Mouse (Mus musculus): ENCODE results near the gene Ccr7. TPM values are rescaled to one million over a fixed set of nuclear protein-coding genes. Genes with fewer than 3 reads are reported as not detected.

The Ccr7 gene
- 1,542 TPM for total RNA-seq (2023)

DNA sequence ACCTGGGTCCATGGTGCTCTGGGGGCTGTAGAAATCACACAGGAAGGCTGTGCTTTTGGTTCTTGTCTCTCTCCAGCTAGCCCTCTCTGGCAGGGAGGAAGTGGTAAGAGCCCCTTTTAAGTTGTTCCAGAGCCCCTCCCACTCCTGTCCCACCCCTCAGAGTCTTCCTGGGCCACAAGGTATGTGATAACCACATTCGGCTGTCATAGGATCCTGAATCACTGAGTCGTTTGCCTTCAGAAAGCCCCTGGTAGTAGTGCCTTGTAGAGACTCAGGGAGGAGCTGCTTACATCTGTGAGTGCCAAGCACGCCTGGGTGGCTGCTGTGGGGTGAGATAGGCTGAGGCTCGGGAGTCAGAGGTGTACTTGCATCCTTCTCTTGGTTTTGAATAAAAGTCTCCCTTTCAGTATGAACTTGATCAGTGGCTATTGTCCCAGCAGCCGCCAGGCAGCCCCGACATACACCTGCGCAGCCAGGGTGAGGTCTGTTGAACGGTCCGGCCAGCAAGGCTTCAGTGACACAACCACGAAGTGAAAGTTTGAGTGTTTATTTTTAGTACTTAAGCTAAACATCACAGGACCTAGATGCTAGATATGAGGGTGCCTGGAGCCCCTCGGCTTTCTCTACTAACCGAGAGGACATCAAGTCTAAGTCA lies at the start of gene Ccr7:
Gene Ccr7, minus strand, starts transcription at position 91 of the 655 bp plus-strand sequence.

Other genes with a start within 250 kb of the Ccr7 start
- 1.2 TPM for gene Cdc6, start 247.3 kb downstream of the Ccr7 start, total RNA-seq (2023)
- gene Rara, start 227.3 kb downstream of the Ccr7 start, total RNA-seq (2023): 96.5 TPM
- not detected for gene Gjd3, start 172.1 kb downstream of the Ccr7 start, total RNA-seq (2023)
- 7.3 TPM for gene Top2a, start 130.9 kb downstream of the Ccr7 start, total RNA-seq (2023)
- 155 TPM for gene Igfbp4, start 113.8 kb downstream of the Ccr7 start, total RNA-seq (2023)
- gene Tns4, start 65.8 kb downstream of the Ccr7 start, total RNA-seq (2023): not detected
- 128 TPM for gene Smarce1, start 75.9 kb upstream of the Ccr7 start, total RNA-seq (2023)
- gene Krt222, start 89.0 kb upstream of the Ccr7 start, total RNA-seq (2023): not detected
- not detected for gene Krt24, start 130.2 kb upstream of the Ccr7 start, total RNA-seq (2023)
- not detected for gene Krt25, start 167.9 kb upstream of the Ccr7 start, total RNA-seq (2023)
- gene Krt26, start 182.9 kb upstream of the Ccr7 start, total RNA-seq (2023): not detected
- not detected for gene Krt27, start 196.0 kb upstream of the Ccr7 start, total RNA-seq (2023)
- gene Krt28, start 219.8 kb upstream of the Ccr7 start, total RNA-seq (2023): not detected
- gene Krt10, start 234.3 kb upstream of the Ccr7 start, total RNA-seq (2023): 1.4 TPM